Mouse (Mus musculus) c-Kit-positive CD71-positive TER-119-negative erythroid progenitor cells, embryonic 14.5 days (primary cell): ENCODE measurements at regions not wholly inside any gene's neighbourhood (a gene's known extent, or its start where the extent isn't known, plus 50 kb on each side); places are given as distances from the start of the nearest gene placed in this dataset.
"Not testable (repeated sequence)": the region's sequence is repeated elsewhere in the genome, so short reads cannot be mapped to it uniquely, and the experiment has no call there.

Source experiments
- DNase-seq: peaks from one replicate; pipeline ENCODE4 v3.0.0-alpha.2; 2013; ENCODE audit warnings: low read depth

- no peak for DNase-seq
These were observed 68.6 kb downstream of the Tomm20 start for GRCm38 (mm10) chr8:126877039-126877365.

DNA sequence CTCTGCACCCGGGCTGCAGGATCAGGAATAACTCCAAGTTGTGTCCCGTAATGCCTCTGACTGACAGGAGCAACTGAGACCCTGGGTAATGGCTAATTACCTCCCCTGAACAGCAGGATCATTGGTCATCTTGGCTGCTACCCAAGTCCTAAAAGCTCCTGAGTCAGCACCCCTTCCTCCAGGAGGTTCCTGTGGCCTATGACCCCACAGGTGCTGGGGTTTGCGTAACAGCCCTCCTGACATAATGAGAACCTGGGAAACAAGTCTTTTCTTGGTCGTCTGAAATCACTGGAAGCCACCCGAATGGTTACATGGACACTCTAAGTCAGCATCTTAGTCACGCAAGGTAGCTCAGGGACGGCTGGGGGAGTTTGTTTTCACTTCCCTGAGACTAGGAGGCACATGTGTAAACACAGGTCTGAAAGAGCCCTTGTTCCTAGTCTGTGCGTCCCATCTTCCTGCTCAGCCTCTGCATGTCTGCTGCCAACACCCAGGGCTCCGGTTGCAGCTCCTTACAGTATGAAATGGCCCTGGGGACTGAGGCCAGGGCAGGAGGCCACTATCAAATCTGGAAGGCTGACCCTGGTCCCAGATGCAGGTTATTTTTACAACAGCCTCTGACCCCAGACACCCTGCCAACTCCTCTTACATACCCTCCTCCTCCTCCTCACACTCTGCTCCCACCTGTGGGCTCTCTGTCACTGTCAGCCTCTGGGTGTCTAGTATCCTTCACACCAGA is 69.2 kb downstream of the Tomm20 start:
- DNase-seq, result no peak

DNA sequence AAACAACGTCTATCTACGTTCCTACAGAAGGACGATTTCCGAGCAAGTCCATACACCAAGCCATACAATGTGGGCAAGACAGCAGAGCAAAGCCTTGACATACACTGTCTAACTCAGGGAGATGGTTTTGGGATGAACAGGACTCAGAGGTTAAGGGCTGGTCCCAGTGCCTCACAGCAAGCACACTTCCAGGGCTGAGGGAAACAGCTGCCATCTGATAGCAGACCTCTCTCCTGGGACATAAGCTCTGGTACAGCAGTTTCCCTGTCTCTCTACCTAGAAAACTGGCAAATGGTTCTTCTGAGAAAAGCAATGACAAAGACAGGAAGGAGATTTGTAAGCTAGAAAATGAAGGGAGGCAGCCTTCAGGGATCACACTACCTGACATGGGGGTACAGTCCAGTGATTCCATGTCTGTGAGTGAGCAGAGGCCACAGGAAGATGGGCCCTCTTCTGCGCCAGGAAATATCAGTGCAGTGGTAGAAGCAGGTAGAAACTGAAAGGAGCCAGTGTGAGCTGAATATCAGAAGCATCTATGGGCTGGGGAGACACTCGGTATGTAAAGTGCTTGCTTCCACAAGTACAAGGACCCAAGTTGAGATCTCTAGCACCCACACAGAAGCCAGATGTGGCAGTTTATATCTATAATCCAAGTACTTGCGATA is 70.0 kb downstream of the Tomm20 start:
- no peak for DNase-seq

DNA sequence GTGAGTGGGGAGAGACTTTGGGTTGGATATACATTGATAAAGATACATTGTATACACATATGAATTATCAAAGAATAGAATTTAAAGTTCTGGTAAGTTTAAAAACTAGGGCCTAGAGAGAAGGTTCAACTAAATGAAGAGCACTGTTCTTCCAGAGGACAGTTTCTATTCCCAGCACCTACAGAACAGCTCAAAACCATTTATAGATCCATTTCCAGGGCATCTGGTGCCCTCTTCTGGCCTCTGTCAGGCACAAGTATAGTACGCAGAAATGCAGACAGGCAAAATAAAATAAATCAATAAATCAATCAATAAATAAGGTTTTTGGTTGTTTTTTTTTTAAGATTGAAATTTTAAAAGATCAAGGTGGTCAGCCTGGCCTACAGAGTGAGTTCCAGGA is 70.8 kb downstream of the Tomm20 start:
- DNase-seq, result no peak

DNA sequence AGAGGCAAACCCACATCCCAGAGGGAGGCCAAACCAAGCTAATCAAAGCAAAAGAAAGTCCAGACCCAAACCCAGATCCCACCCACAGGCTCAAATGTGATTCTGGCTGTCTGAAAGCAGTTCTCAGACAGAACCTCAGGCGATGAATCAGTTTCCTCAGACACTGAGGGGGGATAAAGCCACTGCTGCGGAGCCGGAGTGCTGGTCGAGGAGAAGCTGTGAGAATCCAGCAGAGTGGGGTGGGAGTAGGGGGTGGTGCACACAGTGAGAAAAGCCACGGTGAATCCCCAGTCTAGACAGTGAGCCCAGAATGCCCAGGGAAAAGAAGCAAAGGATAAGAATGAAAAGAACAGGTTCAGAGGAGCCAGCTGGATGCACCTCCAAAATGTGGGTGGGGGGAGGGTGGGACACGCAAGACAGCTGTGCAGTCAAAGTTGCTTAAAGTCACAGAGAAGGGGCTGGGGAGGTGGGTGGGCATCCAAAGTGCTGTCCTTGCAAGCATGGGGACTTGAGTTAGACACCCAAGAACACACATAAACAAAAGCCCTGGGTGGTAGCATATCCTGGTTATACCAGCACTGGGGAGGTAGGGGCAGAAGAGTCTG is 71.4 kb downstream of the Tomm20 start:
- no peak for DNase-seq

DNA sequence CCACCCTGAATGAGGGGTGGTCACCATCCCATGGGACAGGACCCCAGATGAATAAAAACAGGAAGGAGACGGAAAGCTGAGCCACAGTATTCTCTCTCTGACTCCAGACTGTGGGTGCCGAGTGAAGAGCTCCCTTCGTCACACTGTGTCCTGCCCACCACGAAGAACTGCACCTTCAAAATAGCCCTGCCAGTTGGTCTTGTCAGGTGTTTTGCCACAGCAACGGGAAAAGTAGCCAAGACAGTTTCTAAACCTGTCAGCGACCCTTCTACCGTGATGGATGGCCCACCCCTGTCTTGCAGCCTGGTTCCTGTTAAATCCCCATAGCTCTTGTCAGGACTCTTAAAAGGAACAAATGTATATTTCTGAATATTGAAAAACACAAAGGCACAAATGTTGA is 72.3 kb downstream of the Tomm20 start:
- no peak for DNase-seq

DNA sequence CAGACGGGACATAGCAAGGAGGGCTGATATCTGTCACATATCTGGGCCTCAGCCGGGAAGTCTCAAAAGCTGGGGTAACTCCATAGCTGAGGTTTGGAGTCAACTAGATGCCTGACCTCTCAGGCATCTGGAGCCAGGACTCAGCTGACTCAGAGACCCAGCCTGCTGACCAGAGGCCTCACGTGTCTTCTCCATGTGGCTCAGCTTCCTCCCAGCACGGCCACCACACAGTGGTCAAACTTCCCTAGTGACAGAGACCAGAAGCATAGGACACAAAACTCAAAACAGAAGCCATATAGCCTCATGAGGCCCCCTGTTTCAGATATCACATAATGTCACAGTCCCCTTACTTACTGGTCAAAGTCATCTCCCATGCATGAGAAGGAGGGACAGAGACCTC is 73.1 kb downstream of the Tomm20 start:
- no peak for DNase-seq

- no peak for DNase-seq
These were observed 73.5 kb downstream of the Tomm20 start for GRCm38 (mm10) chr8:126872133-126872532.

GRCm38 (mm10) chr8:126869464-126869850 is 76.2 kb downstream of the Tomm20 start:
- no peak for DNase-seq

DNA sequence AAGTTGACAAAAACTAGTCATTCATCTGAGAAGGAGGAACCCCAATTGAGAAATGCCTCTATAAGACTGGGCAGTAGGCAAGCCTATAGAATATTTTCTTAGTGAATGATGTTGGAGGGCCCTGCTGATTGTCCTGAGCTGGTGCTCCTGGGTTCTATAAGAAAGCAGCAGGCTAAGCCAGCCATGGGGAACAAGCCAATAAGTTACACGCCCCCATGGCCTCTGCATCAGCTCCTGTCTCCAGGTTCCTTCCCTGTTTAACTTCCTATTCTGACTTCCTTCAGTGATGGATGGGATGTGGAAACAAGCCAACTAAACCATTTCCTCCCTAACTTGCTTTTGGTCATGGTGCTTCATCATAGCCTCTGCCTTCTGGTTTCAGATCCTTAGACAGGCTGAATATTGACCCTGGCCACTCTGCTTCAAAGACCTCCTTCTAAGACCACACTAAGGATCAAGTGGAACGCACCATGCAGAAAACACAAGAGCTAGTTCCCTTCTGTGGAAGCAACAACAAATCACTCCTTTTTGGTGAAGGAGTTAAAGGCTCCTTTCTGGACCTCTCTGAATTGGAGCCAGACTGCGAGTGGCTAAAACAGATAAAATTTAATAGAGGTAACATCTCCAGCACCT is 76.7 kb downstream of the Tomm20 start:
- DNase-seq, result no peak

GRCm38 (mm10) chr8:126867121-126867988 is 78.3 kb downstream of the Tomm20 start:
- no peak for DNase-seq

DNA sequence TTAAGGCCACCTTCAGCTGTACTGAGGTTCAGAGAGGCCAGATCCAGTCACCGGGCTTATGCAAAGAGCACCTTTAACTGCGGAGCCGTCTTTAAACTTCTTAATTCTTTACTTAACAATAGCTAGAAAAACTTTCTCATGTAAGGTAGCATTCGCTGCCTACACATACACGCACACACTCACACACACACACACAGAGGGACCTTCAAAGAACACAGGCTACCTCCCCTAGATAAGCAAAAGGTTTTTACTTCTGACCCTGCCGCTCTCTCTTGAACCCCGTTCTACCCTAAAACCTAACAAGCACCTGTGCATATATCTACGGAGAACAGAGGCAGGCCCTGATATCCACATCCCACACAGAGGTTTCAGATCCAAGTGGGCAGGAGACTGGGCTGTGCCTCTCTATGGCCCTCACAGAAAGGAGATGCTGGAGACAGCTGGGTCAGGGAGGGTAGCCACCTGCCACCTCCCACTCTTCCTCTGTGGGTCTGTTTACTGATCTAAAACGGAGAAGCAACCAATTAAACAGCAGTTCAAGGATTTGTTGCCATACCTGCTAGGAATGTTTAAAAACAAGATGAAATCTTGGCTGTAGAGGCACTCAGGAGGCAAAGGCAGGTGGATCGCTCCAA is 81.2 kb downstream of the Tomm20 start:
- DNase-seq, result no peak

GRCm38 (mm10) chr8:126863661-126864060 is 82.0 kb downstream of the Tomm20 start:
- not testable (repeated sequence) for DNase-seq

GRCm38 (mm10) chr8:126861754-126862153 is 83.9 kb downstream of the Tomm20 start:
- no peak for DNase-seq

- DNase-seq, result no peak
These were observed 85.0 kb downstream of the Tomm20 start for GRCm38 (mm10) chr8:126860630-126861029.

GRCm38 (mm10) chr8:126859706-126860424 is 85.8 kb downstream of the Tomm20 start:
- no peak for DNase-seq

- DNase-seq, result no peak
These were observed 88.1 kb downstream of the Tomm20 start for GRCm38 (mm10) chr8:126857307-126858203.

DNA sequence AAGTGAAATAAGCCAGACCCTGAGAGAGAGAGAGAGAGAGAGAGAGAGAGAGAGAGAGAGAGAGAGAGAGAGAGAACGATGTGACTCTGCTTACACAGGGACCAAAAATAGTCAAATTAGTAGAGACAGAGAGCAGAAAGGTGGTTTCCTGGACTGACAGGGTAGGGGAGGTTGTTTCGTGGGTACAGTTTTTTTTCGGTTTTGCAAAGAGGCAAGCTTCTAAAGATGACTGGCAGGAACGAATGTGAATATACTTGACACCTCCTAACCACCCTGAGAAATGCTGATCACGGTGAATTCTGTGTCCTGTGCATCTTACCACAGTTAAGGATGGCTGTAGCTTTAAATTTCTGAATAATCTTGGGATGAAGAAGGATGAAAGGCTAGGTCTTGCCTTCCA is 89.7 kb downstream of the Tomm20 start:
- no peak for DNase-seq

GRCm38 (mm10) chr8:126855056-126855609 is 90.5 kb downstream of the Tomm20 start:
- DNase-seq, result no peak
